13 mouse cellular contexts compared by ENCODE assay signal in genomic region chr11:77440081-77440480, GRCm38 (mm10). TPM values are rescaled to one million over a fixed set of nuclear protein-coding genes. Genes with fewer than 3 reads are reported as not detected.
"Had no signal": no experiment of that assay in that cellular context is flagged by ENCODE, and none has a peak within 500 bp of the region (broad histone marks: within the 10 kb centered on the region; RNA-seq: fewer than 3 reads in every experiment).

No protein-coding gene starts in this region.

- H3K27me3 ChIP-seq: liver, embryonic 13.5 days had no signal

- H3K4me3 ChIP-seq: left cerebral cortex, adult 2 months; liver, embryonic 13.5 days had no signal

- H3K4me2 ChIP-seq: liver, embryonic 13.5 days; midbrain, embryonic 11.5 days had no signal

- H3K9ac ChIP-seq: liver, embryonic 13.5 days had no signal

- DNase-seq: kidney, postnatal 36 days; layer of hippocampus, postnatal 36 days; liver, embryonic 13.5 days; lung, adult 2 months; lung, postnatal 14 days; lung, postnatal 4 days; midbrain, embryonic 14.5 days; thymus, adult 18-20 months; thymus, postnatal 36 days had no signal

- H3K27ac ChIP-seq: left cerebral cortex, adult 2 months; liver, embryonic 13.5 days had no signal

- H3K9me3 ChIP-seq: liver, embryonic 13.5 days had no signal

RNA-seq across cellular contexts. Expression of gene Coro6, which starts 22.1 kb away (rescaled TPM):
- total RNA-seq: megakaryocyte progenitor cell, adult 5-6 weeks; megakaryocyte-erythroid progenitor cell, adult 5-6 weeks had no signal
- polyA plus RNA-seq: midbrain, embryonic 11.5 days had no signal
